Mouse (Mus musculus) common myeloid progenitor, adult 5-6 weeks (primary cell): ENCODE measurements around the gene Acvr1. TPM values are rescaled to one million over a fixed set of nuclear protein-coding genes. Genes with fewer than 3 reads are reported as not detected.

Experiments
- ATAC-seq: replicated peaks from 2 replicates; pipeline ENCODE4 v1.8.0; 2016; ENCODE audit warnings: low read depth, mild to moderate bottlenecking, moderate TSS enrichment, inconsistent platforms; ENCODE audit not compliant: poor library complexity, severe bottlenecking
- total RNA-seq: library from RNA; stranded (forward); fragments of 200-1000, 187-1606 nt; gene quantifications from 2 replicates; pipeline ENCODE4 v1.2.3, GENCODE M21; 2017

Acvr1 gene
- 1.5 and 3.0 TPM in 2 replicates for total RNA-seq

GRCm38 (mm10) chr2:58567066-58567810 lies at the start of gene Acvr1, which contains the start of gene Upp2:
Acvr1 (minus strand) TSS chr2:58567157.
Upp2 (plus strand) TSS chr2:58567298.
- peak; percentile 87 for ATAC-seq

- no peak for ATAC-seq
Measured at GRCm38 (mm10) chr2:58615766-58616165, 48.8 kb upstream of the Acvr1 start.

GRCm38 (mm10) chr2:58614851-58615250 lies 47.9 kb upstream of the Acvr1 start:
- no peak for ATAC-seq

GRCm38 (mm10) chr2:58613720-58614119 lies 46.8 kb upstream of the Acvr1 start:
- no peak for ATAC-seq

- no peak for ATAC-seq
Measured at GRCm38 (mm10) chr2:58604791-58605190, 37.8 kb upstream of the Acvr1 start.

- ATAC-seq, result no peak
Measured at GRCm38 (mm10) chr2:58603379-58603778, 36.4 kb upstream of the Acvr1 start.

- no peak for ATAC-seq
Measured at GRCm38 (mm10) chr2:58601382-58601781, 34.4 kb upstream of the Acvr1 start.

- ATAC-seq, result peak; percentile 80
Measured at GRCm38 (mm10) chr2:58599639-58600038, 32.7 kb upstream of the Acvr1 start.

GRCm38 (mm10) chr2:58597556-58597955 lies 30.6 kb upstream of the Acvr1 start:
- no peak for ATAC-seq

GRCm38 (mm10) chr2:58596774-58597342 lies 29.9 kb upstream of the Acvr1 start:
- no peak for ATAC-seq

GRCm38 (mm10) chr2:58595350-58595749 lies 28.4 kb upstream of the Acvr1 start:
- no peak for ATAC-seq

GRCm38 (mm10) chr2:58590055-58590454 lies 23.1 kb upstream of the Acvr1 start:
- ATAC-seq, result no peak

GRCm38 (mm10) chr2:58589637-58590036 lies 22.7 kb upstream of the Acvr1 start:
- ATAC-seq, result no peak

- ATAC-seq, result no peak
Measured at GRCm38 (mm10) chr2:58586311-58586710, 19.4 kb upstream of the Acvr1 start.

GRCm38 (mm10) chr2:58574167-58574566 lies 7.2 kb upstream of the Acvr1 start:
- ATAC-seq, result 0 out of 2 replicates have a peak, but pooled peaks have one; percentile 29

- ATAC-seq, result no peak
Measured at GRCm38 (mm10) chr2:58568841-58569645, 2.1 kb upstream of the Acvr1 start.

- ATAC-seq, result no peak
Measured at GRCm38 (mm10) chr2:58567866-58568719, 1.1 kb upstream of the Acvr1 start.

GRCm38 (mm10) chr2:58566410-58567065 lies 419 bp downstream of the Acvr1 start:
- ATAC-seq, result peak; percentile 46

GRCm38 (mm10) chr2:58566049-58566409 lies 928 bp downstream of the Acvr1 start:
- ATAC-seq, result no peak

- no peak for ATAC-seq
Measured at GRCm38 (mm10) chr2:58565267-58565666, 1.7 kb downstream of the Acvr1 start.
